Mouse (Mus musculus) cerebellum, postnatal 4 days (tissue): ENCODE measurements around the gene Rassf3.

Experiments used
- DNase-seq, 2 experiments: peaks; one replicate each; pipeline ENCODE4 v3.0.0; 2022; ENCODE audit warnings: low spot score in 2 of 2, mixed read lengths in 1 of 2

Gene Rassf3

DNA sequence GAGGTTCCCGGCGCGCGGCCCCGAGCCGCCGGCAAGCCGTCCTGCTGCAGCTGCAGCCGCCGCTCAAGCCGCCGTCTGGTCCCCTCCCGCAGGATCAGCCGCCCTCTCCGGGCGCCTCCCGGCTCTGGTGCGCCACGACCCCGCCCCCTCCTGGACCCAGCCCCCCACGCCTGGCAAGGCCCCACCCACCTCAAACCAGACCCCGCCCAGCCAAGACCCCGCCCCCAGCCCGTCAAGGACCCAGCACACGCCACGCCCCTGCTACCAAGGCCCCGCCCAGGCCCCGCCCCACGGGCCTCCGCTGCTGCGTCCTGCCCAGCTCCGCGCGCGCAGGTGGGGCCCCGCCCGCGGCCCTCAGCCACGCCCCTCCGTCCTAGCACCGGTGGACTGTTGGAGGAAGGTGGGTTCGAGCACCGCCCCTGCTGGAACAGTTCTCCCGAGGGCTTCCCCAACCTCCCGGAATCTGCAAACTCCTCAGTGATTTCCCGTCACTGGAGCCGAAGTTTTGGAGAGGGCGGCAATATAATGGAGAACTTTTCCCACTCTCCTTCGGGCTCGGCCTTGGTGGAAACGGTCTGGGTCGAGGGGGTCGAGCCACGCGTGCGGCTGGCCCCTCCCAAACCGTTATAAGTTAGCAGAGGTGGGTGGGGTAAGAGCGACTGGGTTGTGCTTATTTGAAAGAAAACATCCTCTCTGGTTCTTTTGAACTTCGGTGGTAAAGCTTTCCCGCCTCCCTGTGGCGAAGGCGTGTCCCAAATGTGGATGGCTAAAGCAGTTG is at the start of gene Rassf3:
TSS of gene Rassf3 (minus strand) at position 158 of the 778 bp plus-strand sequence.
- peak; percentile 83 to 96 for DNase-seq

DNA sequence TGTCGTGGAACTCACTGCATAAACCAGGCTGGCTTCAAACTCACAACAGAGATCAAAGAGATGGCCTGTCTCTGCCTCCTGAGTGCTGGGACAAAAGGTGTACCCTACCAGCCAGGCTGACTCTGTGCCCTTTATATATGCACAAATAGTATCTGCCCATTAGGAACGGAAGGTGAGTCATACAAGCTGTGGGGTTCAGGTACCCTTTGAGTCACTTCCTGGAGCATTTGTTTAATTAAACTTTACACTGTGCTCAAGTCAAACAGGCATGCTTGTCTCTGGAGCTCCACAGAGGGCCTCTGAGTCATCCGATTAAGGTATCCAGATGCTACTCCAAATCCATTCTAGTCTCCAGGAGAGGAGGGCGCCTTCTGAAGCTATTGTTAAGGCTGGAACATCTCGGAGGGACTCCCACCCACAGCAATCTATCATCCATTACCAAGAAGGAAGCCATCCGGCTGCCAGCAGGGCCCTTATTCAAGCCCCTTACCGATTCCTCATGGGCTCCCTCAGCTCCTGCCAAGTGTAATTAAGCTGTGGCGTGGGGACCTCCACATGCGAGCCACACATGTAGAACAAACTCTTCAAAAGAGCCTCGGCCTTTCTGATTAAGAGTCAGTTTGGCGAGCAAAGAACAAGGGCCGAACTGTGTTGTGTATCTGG is 44.9 kb upstream of the Rassf3 start:
- no peak for DNase-seq

DNA sequence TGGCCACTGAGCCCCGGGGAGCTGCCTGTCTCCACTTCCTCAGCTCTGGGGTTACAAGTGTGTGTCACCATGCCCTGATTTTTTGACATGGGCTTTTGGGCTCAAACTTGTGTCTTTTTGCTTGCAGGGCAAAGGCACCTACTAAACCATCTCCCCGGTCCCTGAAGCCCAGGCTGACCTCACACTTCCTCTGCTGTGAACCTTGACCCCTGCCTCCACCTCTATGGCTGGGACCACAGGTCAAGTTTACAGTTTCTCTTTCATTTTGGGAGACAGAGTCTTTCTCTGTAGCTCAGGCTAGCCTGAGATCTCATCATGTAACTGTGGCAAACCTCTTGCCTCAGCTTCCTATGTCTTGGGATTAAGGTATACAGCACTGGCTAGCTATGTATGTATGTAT is 43.6 kb upstream of the Rassf3 start:
- DNase-seq = no peak

DNA sequence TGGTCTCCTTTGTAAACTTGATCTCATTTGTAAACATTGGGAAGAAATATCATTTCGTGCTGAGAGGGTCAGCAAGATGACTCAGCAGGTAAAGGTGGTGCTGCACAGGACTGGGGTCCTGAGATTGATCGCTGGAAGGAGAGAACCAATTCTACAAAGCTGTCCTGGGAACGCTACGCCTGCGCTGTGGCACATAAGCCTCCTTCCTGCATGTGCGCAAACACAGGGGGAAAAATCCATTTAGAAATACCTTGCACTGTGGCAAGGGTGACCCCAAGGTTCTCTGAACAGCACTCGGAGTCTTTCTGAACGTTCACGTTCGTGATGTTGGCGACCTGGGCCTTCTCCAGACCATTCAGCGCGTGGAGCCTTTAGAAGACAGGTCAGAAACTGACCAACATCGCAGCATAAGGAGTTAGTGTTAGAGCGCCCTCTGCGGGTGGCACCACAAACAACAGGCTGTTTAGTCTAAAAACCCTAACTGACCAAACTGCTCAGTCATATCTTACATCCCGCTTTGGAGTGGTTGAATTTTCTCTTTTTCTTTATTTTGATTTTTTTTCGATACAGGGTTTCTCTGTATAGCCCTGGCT is 40.0 kb upstream of the Rassf3 start:
- peak; percentile 79 to 89 for DNase-seq

DNA sequence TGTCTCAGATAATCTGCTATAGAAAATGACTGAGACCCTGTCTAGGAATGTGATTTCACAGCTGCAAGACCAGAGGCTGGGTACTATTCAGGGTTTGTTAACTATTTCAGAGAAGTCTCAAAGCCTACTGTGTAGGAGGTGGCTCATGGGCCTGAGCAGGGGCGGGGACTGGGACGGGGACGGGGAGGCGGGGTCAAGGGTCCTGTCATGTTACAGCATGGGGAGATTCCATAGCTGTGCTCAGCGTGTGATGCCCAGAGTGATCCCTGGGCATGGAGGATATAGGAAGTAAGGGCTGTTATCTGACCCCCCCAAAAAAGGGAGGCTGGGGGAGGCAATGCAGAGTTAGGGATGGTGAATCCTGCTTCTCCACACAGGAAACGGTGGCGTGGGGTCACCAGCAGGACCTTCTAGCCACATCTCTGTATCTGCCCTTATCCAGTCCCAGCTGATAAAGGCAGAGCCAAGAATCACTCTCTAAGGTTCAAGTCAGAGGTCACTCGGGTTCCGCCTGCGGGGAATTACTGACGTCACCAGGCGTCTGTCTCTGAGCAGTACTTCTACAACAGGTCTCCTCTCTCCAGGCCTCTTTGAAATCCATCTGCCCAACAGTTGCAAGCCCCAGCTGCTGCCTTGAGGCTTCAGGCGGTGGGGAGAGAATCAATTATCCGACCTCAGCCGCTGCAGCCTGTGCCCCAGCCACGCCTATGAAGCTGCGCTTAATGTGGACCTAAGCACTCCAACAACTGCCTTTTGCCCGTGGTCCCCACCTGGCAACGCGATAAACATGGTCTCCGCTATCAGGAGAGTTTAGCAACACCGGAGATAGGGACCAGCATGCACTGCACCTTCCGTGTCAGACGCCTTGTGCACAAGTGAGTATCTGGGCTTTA is 33.9 kb upstream of the Rassf3 start:
- DNase-seq = peak in 1 of 2 experiments; percentile 38

DNA sequence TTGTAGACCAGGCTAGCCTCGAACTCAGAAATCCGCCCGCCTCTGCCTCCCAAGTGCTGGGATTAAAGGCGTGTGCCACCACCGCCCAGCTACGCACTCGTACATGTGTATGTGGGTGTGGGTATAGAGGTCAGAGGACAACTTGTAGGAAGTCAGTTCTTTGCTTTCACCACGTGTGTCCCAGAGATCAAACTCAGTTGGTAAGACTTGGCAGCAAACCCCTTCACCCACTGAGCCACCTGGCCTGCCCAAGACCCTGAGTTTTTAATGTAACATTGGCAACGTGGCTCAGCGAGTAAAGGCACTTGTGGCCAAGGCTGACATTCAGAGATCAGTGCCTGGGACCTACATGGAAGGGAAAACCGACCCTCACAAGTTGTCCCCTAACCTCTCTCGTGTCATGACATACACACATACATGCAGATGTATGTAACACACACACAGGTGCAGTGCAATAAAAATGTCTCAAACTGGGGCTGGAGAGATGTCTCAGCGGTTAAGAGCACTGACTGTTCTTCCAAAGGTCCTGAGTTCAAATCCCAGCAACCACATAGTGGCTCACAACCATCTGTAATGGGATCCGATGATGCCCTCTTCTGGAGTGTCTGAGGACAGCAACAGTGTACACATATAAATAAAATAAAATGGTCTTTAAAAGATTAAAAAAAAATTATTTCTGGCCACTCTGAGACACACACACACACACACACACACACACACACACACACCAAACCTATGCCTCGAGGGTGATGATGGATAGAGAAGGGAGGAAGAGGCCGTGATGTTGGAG is 31.8 kb upstream of the Rassf3 start:
- DNase-seq = no peak

DNA sequence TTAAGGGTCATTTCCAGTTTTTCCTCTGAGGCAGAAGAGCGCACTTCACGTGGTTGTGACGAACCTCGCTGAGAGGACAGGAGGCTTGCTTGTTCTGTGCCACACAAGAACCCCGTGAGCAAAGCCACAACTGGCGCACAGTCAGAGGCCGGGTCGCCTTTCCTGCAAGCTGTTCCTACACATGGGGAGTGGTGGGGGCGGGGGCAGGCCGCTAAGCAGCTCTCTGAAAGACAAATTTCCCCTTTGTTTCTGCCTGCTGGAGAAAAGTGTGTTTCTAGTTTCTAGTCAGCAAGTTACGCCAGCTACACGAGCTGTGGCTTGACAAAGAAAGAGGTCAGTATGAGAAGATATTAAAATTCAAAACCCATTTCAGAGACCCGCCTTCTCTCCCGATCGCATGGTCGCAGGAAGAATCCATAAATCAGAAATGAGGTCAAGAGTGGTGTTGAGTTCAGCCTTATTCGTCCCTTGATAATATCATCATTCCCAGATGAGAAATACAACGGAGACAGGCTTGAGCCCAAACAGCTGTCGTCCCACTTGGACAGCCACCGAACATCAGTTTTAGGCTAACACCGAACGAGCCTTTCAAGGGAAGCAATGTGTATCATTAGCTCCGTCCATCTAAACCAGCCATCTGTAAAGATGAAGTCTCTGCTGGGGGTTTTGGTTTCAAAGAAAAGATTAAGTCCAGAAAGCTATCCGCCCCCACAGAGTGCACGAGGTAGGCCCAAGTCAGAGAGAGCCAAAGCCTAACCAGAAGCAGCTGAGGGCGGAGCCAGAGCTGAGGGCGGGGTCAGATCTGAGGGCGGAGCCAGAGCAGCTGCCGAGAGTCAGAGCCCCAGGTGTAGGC is 30.8 kb upstream of the Rassf3 start:
- peak in 1 of 2 experiments; percentile 48 for DNase-seq

DNA sequence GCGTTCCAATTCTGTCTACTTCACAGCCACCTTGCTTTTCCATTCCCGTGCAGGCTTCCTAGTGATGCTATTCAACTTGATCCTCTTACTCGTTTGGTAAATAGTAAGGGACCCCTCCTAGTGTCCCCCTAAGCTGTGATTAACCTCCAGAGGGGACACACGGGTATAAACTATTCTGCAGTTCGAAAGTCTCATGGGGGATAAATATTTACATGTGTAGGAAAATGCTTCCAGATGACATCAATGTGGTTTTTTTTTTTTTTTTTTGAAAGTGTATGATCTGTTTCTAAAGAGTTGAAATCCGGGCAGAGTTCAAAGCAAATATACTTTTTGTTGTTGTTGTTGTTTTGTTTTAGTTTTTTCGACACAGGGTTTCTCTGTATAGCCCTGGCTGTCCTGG is 29.8 kb upstream of the Rassf3 start:
- no peak for DNase-seq

DNA sequence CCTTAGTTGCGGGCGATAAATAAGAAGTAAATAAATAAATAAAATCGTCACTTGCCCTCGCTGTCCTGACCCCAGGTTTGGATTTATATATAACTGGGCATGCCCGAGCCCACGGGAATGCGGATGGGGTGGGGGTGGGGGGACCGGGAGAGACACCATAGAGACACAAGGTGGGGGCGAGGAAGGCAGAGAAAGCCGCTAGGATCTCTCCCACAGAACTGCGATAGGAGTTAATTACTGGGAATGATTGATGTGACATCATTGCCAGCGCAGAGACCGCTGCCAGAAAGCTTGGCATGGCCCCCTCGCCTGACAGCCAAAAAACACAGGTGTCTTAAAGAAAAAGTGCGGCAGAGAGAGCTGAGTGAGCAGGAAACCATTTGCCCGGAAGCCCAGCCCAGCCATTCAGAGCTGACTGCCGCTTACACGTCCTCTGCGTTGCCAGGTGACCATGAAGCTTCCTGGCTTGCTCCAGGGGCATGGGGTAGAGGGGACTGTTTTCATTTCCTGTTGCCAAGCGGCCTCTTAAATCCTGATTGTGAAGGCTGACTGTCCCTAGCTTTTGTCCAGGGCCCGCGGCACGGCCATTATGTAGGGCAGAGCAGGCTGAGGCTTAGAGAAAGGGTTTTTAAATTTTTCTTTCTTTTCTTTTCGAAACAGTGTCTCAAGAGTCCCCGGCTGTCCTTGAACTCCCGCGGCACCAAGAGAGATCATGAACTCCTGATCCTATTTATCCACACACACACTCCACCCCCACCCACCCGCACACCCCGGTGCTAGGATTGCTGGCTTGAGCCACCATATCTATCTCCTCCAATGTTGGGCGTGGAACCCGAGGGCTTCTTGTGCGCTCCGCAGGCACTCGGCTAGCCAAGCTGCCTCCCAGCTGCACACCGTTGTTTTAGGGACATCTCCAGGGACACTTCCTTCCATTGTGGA is 29.1 kb upstream of the Rassf3 start:
- peak; percentile 56 to 85 for DNase-seq

DNA sequence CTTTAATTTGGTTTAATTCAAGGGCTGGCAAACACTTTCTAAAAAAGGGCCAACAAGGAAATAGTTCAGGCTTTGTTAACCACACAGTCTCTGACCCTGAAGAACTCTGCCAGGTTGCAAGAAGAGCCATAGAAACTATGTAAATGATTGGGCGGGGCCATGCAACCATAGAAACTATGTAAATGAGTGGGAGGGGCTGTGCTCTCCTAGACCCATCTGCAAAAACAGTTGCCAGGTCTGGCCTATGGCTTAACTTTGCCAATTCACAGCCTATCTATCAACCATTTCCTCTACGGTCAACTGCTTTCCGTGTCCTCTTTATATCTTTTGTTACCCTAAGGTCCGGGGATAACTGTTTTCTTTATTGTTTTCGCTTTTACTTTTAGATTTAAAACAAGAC is 25.0 kb upstream of the Rassf3 start:
- no peak for DNase-seq

DNA sequence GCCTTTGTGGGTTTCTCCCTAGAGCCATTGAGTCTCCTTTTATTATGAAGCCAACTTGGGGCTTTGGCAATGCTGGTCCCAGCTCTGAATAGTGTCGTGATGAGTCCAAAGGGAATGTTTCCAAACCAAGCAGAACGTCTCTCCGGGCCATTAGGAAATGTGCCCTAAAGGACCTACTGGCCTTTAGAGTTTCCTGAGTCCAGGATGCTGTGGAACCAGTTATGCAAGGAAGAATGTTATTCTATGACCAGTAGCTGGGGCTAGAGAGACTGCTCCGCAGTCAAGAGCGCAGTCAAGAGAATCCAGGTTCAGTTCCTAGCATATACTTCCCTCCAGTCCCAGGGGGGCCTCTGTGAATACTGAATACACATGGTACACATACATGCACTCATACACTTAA is 23.9 kb upstream of the Rassf3 start:
- DNase-seq = no peak

DNA sequence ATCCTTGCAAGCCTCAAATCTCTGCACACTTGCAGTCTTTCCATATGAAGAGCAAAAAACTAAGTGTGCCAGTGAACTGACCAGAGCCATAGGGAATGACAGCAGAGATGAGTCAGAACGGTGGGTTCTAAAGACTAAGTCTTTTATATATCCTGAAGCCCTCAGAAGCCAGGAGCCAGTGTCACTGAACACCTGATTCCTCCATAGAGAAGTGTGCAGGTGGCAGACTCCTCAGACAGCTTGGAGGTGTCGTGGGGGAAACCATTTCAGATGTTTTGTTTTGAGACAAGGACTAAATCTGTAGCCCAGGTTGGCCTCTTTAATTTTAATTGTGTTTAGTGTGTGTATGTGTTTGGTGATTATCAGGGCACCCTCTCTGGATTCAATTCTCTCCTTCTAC is 22.9 kb upstream of the Rassf3 start:
- DNase-seq = no peak

DNA sequence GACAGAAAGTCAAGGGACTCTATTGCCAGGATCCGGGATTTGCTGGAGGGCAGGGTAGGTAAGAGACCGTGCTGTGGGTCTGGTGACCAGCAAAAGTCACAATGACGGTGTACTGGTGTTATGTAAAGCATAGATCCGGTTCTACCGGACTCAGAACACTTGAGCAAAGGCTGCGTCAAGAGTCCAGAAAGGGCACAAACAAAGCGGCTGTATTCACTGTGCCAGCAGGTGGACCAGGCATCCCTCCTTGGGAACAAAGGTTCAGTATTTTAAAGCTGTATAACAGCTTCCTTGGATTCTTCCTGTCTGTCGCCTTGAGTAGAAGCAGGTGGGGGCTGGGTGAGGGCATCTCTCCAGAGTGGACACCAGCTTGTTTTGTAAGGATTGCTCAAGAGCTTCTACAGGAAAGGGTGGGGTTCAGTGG is 22.3 kb upstream of the Rassf3 start:
- no peak for DNase-seq

DNA sequence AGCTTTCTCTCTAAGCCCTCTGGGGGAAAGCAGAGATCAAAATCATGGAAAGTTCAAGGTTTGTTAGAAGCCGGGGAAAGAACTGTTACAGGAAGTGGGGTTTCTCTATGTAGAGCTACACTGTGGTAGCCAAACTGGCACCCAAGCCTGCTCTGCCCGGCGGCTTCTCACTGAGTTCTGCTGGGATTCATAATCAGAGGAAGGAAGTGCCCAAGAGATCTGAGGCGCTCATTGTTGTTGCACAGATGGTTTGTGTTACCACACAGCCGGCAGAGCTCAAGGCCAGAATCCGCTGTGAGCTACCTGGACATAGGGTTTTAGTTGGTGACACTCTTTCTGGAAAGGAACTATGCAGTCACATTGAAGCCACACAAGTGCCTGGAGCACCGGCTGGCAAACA is 21.8 kb upstream of the Rassf3 start:
- DNase-seq = no peak

DNA sequence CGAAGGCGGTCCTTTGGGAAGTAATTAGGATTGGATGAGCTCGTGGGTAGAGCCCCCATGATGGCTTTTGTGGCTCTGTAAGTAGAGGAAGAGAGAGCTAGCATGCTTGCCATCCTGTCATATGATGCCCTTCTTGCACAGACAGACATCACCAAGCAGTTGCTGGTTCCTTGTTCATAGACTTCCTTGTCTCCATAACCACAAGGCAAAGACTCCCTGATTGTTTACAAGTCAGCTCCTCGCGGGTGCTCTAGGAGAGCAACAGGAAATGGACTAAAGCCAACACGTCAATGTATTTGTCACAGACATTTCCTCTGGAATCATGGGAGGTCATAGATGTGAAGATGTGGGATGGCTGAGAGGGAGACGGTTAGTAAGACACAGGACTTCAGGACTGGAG is 20.5 kb upstream of the Rassf3 start:
- DNase-seq = no peak

DNA sequence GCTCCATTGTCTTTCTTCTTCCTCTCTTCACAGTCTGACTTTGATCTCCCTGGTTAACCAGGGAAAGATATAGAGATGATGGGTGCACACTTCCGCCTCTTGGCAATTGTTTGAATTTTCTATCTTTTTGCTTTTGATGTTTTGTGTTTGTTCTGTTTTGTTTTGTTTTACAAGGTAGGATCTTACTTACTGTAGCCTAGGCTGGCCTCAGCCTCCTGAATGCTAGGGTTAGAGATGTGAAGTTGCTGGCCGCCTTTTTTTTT is 17.9 kb upstream of the Rassf3 start:
- no peak for DNase-seq

DNA sequence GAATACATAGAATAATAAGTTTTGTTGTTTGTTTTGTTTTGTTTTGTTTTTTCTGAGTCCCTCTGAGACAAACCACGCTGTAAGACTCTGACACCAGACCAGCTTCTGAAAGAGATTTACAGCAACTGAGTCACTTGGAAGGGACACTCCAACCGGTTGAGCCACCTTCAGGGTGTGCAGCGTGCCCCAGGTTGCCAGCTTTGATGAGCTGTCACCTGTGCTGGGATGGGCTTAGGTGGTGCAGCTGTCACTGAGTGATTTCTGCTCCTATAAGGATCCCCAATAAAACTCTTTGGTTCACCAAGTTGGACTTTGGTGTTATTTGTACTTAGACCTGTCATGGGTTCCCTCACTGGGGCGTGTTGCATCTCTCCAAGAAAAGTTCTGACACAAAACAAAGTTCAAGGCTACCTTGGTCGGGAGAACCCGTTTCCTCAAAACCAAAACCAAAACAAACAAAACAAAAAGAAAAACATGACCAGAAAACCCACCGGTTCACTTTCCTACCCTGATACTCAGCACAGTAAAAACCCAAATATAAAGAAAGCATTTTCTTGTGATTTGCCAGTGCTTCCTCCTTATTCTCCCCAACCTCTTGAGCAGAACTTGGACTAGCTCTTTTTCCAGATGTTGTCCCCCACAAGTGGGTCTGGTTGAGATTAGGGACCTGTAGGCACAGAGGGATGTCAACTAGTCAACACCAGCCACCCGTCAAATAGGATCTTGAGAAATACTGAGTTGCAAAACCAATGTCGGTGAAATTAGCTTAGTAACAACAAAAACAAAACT is 17.4 kb upstream of the Rassf3 start:
- no peak for DNase-seq

DNA sequence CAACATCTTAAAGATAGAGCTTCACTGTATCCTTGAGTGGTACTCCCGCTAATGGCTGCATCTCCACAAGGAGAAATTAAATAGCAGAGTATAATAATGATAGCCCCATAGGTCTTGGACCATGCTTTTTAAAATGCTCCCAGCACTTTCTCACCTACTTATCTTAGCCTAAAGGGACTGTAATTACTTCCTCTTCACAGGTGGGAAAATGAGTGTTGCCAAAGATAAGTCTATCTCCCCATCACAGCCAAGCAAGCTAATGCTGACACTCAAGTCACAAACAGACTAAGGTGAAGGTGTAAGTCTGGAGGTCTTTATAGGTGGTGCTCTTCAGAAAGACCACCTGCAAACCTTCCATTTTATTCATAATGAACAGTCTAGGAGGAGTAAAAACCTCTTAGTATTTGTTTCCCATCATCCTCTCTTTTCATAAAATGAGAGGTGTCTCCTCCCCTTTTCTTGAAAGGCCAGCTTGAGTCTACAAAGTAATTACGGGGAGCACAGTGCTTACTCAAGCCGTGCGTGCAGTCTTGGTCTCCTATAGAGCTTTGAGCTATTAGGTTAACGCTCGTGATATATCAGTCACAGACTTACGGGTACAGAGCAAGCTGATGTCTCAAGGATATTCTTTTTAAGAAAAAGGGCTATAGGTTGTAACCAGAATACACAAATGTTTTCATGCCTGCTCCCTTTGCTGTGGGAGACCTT is 16.6 kb upstream of the Rassf3 start:
- no peak for DNase-seq
